Mouse (Mus musculus): ENCODE results near the gene Zdhhc23.

Zdhhc23 gene

GRCm38 (mm10) chr16:43979328-43980109, at the start of gene Zdhhc23:
Gene Zdhhc23, minus strand, starts transcription at chr16:43979791.
- DNase-seq (ENCODE audit: low read depth in 1 of 2, low spot score in 2 of 2): no peak

- DNase-seq (ENCODE audit: low read depth in 1 of 2, low spot score in 2 of 2): no peak
These were observed 49.7 kb upstream of the Zdhhc23 start for GRCm38 (mm10) chr16:44029273-44029672.

- DNase-seq (ENCODE audit: low read depth in 1 of 2, low spot score in 2 of 2): no peak
These were observed 47.2 kb upstream of the Zdhhc23 start for GRCm38 (mm10) chr16:44026822-44027221.

GRCm38 (mm10) chr16:44026210-44026609, 46.6 kb upstream of the Zdhhc23 start:
- DNase-seq (ENCODE audit: low read depth in 1 of 2, low spot score in 2 of 2): no peak

GRCm38 (mm10) chr16:44018986-44019548, 39.5 kb upstream of the Zdhhc23 start:
- DNase-seq (ENCODE audit: low read depth in 1 of 2, low spot score in 2 of 2): no peak

- no peak for DNase-seq (ENCODE audit: low read depth in 1 of 2, low spot score in 2 of 2)
These were observed 38.8 kb upstream of the Zdhhc23 start for GRCm38 (mm10) chr16:44018372-44018771.

- DNase-seq (ENCODE audit: low read depth in 1 of 2, low spot score in 2 of 2): no peak
These were observed 38.1 kb upstream of the Zdhhc23 start for GRCm38 (mm10) chr16:44017707-44018106.

GRCm38 (mm10) chr16:44016164-44016563, 36.6 kb upstream of the Zdhhc23 start:
- no peak for DNase-seq (ENCODE audit: low read depth in 1 of 2, low spot score in 2 of 2)

GRCm38 (mm10) chr16:44015416-44016158, 36.0 kb upstream of the Zdhhc23 start:
- DNase-seq (ENCODE audit: low read depth in 1 of 2, low spot score in 2 of 2): no peak

GRCm38 (mm10) chr16:44011010-44011409, 31.4 kb upstream of the Zdhhc23 start:
- no peak for DNase-seq (ENCODE audit: low read depth in 1 of 2, low spot score in 2 of 2)

GRCm38 (mm10) chr16:44002086-44002485, 22.5 kb upstream of the Zdhhc23 start:
- DNase-seq (ENCODE audit: low read depth in 1 of 2, low spot score in 2 of 2): no peak

GRCm38 (mm10) chr16:43999541-43999940, 19.9 kb upstream of the Zdhhc23 start:
- no peak for DNase-seq (ENCODE audit: low read depth in 1 of 2, low spot score in 2 of 2)

- no peak for DNase-seq (ENCODE audit: low read depth in 1 of 2, low spot score in 2 of 2)
These were observed 19.5 kb upstream of the Zdhhc23 start for GRCm38 (mm10) chr16:43999111-43999510.

- DNase-seq (ENCODE audit: low read depth in 1 of 2, low spot score in 2 of 2): no peak
These were observed 15.0 kb upstream of the Zdhhc23 start for GRCm38 (mm10) chr16:43994623-43995022.

GRCm38 (mm10) chr16:43986299-43986698, 6.7 kb upstream of the Zdhhc23 start:
- DNase-seq (ENCODE audit: low read depth in 1 of 2, low spot score in 2 of 2): no peak

GRCm38 (mm10) chr16:43980110-43980609, 569 bp upstream of the Zdhhc23 start:
- no peak for DNase-seq (ENCODE audit: low read depth in 1 of 2, low spot score in 2 of 2)

- DNase-seq (ENCODE audit: low read depth in 1 of 2, low spot score in 2 of 2): no peak
These were observed 622 bp downstream of the Zdhhc23 start for GRCm38 (mm10) chr16:43979010-43979327.

GRCm38 (mm10) chr16:43973606-43974220, 5.9 kb downstream of the Zdhhc23 start:
- no peak for DNase-seq (ENCODE audit: low read depth in 1 of 2, low spot score in 2 of 2)

GRCm38 (mm10) chr16:43973147-43973546, 6.4 kb downstream of the Zdhhc23 start:
- DNase-seq (ENCODE audit: low read depth in 1 of 2, low spot score in 2 of 2): no peak

GRCm38 (mm10) chr16:43972391-43972790, 7.2 kb downstream of the Zdhhc23 start:
- DNase-seq (ENCODE audit: low read depth in 1 of 2, low spot score in 2 of 2): no peak

- DNase-seq (ENCODE audit: low read depth in 1 of 2, low spot score in 2 of 2): no peak
These were observed 7.8 kb downstream of the Zdhhc23 start for GRCm38 (mm10) chr16:43971741-43972140.

GRCm38 (mm10) chr16:43971189-43971588, 8.4 kb downstream of the Zdhhc23 start:
- no peak for DNase-seq (ENCODE audit: low read depth in 1 of 2, low spot score in 2 of 2)

All from monocyte, adult 2 months (primary cell).